Mouse (Mus musculus) kidney, postnatal 0 days (tissue): Measurements from ENCODE around the gene Hrasls5. TPM values are rescaled to one million over a fixed set of nuclear protein-coding genes. Genes with fewer than 3 reads are reported as not detected.

Experiments
- ATAC-seq: fragments of 200-750 bp; cut with Nextera tagmentation; replicated peaks from 2 replicates; pipeline ENCODE4 v1.8.0; 2017; ENCODE audit warnings: low read depth, moderate number of reproducible peaks, moderate TSS enrichment, moderate library complexity; ENCODE audit not compliant: low FRiP score
- DNase-seq: peaks from one replicate; pipeline ENCODE4 v3.0.0-alpha.2; 2016; ENCODE audit warnings: low spot score
- H3K27ac ChIP-seq: fragments of 300-500 bp; sonication (generic); 2 replicates; pipeline ENCODE4 v1.5.1; 2014; ENCODE audit warnings: mild to moderate bottlenecking
- H3K27me3 ChIP-seq: fragments of 300-500 bp; sonication (generic); 2 replicates; pipeline ENCODE4 v1.6.1; 2014; ENCODE audit warnings: low read length, mixed read lengths; ENCODE audit not compliant: insufficient read depth
- H3K36me3 ChIP-seq: fragments of 300-500 bp; sonication (generic); 2 replicates; pipeline ENCODE4 v1.6.1; 2014; ENCODE audit warnings: low read length, mixed read lengths; ENCODE audit not compliant: insufficient read depth
- H3K4me1 ChIP-seq: fragments of 300-500 bp; sonication (generic); replicated peaks from 2 replicates; pipeline ENCODE4 v1.6.1; 2014; ENCODE audit warnings: antibody characterized with exemption, low read length, mixed read lengths; ENCODE audit not compliant: insufficient read depth
- H3K4me2 ChIP-seq: fragments of 300-500 bp; sonication (generic); 2 replicates; pipeline ENCODE4 v1.6.1; 2014; ENCODE audit warnings: mild to moderate bottlenecking, low read length, moderate library complexity, mixed read lengths
- H3K4me3 ChIP-seq: fragments of 300-500 bp; sonication (generic); replicated peaks from 2 replicates; pipeline ENCODE4 v1.5.1; 2014; ENCODE audit warnings: low read depth, low read length
- H3K9ac ChIP-seq: fragments of 300-500 bp; sonication (generic); 2 replicates; pipeline ENCODE4 v1.6.1; 2014; ENCODE audit warnings: low read depth, low read length
- H3K9me3 ChIP-seq: fragments of 300-500 bp; sonication (generic); replicated peaks from 2 replicates; pipeline ENCODE4 v1.6.1; 2016; ENCODE audit warnings: low read length, inconsistent platforms, mixed read lengths
- CTCF ChIP-seq: IDR thresholded peaks from 2 replicates; pipeline ENCODE4 v1.5.1; 2016; ENCODE audit warnings: antibody characterized with exemption, low read depth, mild to moderate bottlenecking, moderate library complexity
- WGBS: fragments of 180-500 bp; shearing (Covaris S2); extraction: QIAGEN DNeasy Blood & Tissue Kit; methylation state at CpG from one replicate; pipeline ENCODE4 v1.1.7; 2014; 5-methylcytosine and 5-hydroxymethylcytosine counted together
- polyA plus RNA-seq: library from polyadenylated mRNA; unstranded; fragments of >200 nt; fragmentation: Nextera tagmentation; extraction: Ambion mirVana; gene quantifications from 2 replicates; pipeline ENCODE4 v1.2.1, GENCODE M21; 2015

The Hrasls5 gene
- polyA plus RNA-seq, 1 experiment from 2014 or later, result 0.36 TPM

DNA sequence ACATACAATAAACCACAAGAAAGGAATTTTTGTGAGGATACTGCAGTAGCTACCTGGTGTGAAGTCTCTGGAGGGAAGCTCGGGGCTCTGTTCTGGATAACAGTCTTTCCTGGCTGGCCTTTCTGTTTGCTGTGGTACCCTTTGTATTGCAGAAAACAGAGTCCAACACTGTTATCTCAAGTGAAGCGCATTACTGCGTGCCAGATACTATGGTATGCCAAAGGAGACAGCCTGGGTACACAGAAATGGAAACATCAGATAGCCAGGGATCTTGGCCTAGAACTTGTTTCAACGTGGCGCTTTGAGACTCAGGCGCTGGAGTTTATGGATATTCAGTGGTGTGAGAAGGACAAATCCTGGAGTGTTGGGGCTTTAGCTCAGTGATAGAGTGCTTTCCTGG, 26.6 kb upstream of the Hrasls5 start:
- no peak overlapping the region for H3K4me3 ChIP-seq
- no peak overlapping the region for H3K4me2 ChIP-seq
- no peak overlapping the region for H3K9ac ChIP-seq
- 93% methylated on average over 6 of the region's 6 CpGs for WGBS
- H3K36me3 ChIP-seq, result no peaks in the 10 kb centered on the region
- H3K27me3 ChIP-seq, result no peaks in the 10 kb centered on the region
- ATAC-seq, result no peak
- H3K9me3 ChIP-seq, result no peaks in the 10 kb centered on the region
- no peaks in the 10 kb centered on the region for H3K4me1 ChIP-seq
- no peak overlapping the region for H3K27ac ChIP-seq
- DNase-seq, result no peak
- no peak for TF ChIP-seq CTCF

- no peak for TF ChIP-seq CTCF
- H3K4me3 ChIP-seq, result no peak overlapping the region
- ATAC-seq (no peak), DNase-seq (no peak)
- H3K4me2 ChIP-seq, result no peak overlapping the region
- no peak overlapping the region for H3K9ac ChIP-seq
- no peaks in the 10 kb centered on the region for H3K36me3 ChIP-seq
- no peaks in the 10 kb centered on the region for H3K4me1 ChIP-seq
- no peak overlapping the region for H3K27ac ChIP-seq
- no peaks in the 10 kb centered on the region for H3K9me3 ChIP-seq
- no peaks in the 10 kb centered on the region for H3K27me3 ChIP-seq
Measured at GRCm38 (mm10) chr19:7590795-7591194, 21.5 kb upstream of the Hrasls5 start.

DNA sequence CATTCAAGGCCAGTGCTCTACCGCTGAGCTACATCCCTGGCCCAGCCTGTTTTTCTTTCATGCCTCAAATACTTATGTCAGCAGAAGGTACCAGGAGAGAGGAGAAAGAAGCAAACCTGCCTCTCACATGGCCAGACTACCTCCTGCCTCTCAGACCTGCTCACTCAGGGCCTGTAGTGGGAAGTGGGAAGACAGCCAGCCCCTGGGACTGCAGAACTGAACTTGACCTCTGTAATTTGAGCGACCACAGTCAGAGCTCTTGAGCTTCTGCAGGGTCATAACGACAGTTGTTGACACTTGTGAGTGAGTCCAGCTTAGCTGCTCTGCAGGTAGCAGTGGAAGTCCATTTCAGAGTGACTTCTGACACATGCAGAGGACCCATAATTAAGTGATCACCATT, 20.3 kb upstream of the Hrasls5 start:
- 34% methylated on average over 3 of the region's 3 CpGs for WGBS
- peak; percentile 21 for DNase-seq

GRCm38 (mm10) chr19:7595534-7595933, 16.8 kb upstream of the Hrasls5 start:
- peak; percentile 89 for DNase-seq

More for the DNA sequence above, 20.3 kb upstream of the Hrasls5 start:
- H3K27me3 ChIP-seq, result no peaks in the 10 kb centered on the region
- H3K4me2 ChIP-seq, result no peak overlapping the region
- no peaks in the 10 kb centered on the region for H3K36me3 ChIP-seq
- no peak overlapping the region for H3K9ac ChIP-seq
- TF ChIP-seq CTCF, result no peak
- no peak for ATAC-seq
- no peak overlapping the region for H3K27ac ChIP-seq
- no peaks in the 10 kb centered on the region for H3K9me3 ChIP-seq
- no peaks in the 10 kb centered on the region for H3K4me1 ChIP-seq
- H3K4me3 ChIP-seq, result no peak overlapping the region

GRCm38 (mm10) chr19:7598481-7598880, 13.9 kb upstream of the Hrasls5 start:
- H3K9ac ChIP-seq, result no peak overlapping the region
- H3K4me3 ChIP-seq, result no peak overlapping the region
- no peak for DNase-seq
- WGBS, result 37% methylated on average over 4 of the region's 4 CpGs
- TF ChIP-seq CTCF, result no peak
- H3K4me1 ChIP-seq, result no peaks in the 10 kb centered on the region
- no peaks in the 10 kb centered on the region for H3K27me3 ChIP-seq
- ATAC-seq, result no peak
- no peaks in the 10 kb centered on the region for H3K36me3 ChIP-seq
- H3K9me3 ChIP-seq, result no peaks in the 10 kb centered on the region
- H3K4me2 ChIP-seq, result no peak overlapping the region
- H3K27ac ChIP-seq, result no peak overlapping the region

More at GRCm38 (mm10) chr19:7595534-7595933, 16.8 kb upstream of the Hrasls5 start:
- Histone ChIP-seq H3K9ac (no peak overlapping the region), H3K27me3 (no peaks in the 10 kb centered on the region), H3K4me2 (no peak overlapping the region), H3K27ac (no peak overlapping the region), H3K9me3 (no peaks in the 10 kb centered on the region), H3K4me1 (no peaks in the 10 kb centered on the region), H3K36me3 (no peaks in the 10 kb centered on the region), H3K4me3 (no peak overlapping the region)
- WGBS, result 9% methylated on average over 2 of the region's 2 CpGs
- no peak for ATAC-seq
- peak; percentile 89 for TF ChIP-seq CTCF

DNA sequence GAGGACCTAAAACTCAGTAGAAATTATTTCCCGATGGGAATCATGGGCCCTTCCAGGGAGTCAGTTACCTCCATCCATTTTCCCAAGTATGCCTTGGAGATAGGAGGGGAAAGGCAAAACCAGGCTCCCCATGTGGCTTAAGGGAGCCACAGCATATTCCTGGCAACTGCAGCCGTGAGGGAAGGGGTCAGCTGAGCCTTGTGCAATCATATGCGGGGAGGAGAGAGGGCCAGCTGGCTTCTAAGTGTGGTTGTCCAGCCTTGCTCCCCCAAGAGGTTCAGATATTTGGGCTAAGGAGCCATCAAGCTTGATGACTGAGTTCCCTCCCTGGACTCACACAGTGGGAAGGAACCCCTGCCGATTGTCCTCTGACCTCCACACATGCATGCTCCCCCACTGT, 10.8 kb upstream of the Hrasls5 start:
- 84% methylated on average over 4 of the region's 4 CpGs for WGBS
- no peaks in the 10 kb centered on the region for H3K27me3 ChIP-seq
- no peak overlapping the region for H3K27ac ChIP-seq
- no peak for DNase-seq
- no peak for ATAC-seq
- H3K4me3 ChIP-seq, result no peak overlapping the region
- no peak overlapping the region for H3K9ac ChIP-seq
- H3K9me3 ChIP-seq, result no peaks in the 10 kb centered on the region
- no peak for TF ChIP-seq CTCF
- no peaks in the 10 kb centered on the region for H3K4me1 ChIP-seq
- H3K36me3 ChIP-seq, result no peaks in the 10 kb centered on the region
- H3K4me2 ChIP-seq, result no peak overlapping the region

DNA sequence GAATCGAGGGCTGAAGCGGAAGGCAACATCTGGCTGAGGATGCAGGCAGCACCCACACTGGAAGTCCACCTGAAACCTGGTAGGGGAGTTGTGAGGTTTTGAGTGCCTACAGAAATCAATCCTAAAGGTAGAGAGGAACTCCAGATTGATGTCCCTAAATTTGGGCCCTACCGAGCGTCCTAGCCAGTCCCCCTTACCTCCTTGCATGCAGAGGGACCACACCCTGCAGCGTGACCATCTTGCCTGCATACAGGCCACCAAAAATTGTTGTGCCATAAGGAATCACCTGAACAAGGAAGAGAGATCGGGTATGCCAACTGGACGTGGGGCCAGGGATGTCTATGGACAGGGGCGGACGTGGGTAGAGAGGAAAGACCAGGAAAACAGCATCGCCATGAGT, 8.2 kb upstream of the Hrasls5 start:
- TF ChIP-seq CTCF, result no peak
- 95% methylated on average over 10 of the region's 10 CpGs for WGBS
- Histone ChIP-seq H3K27me3 (no peaks in the 10 kb centered on the region), H3K9me3 (no peaks in the 10 kb centered on the region), H3K4me1 (0 out of 2 replicates have a peak, but pooled peaks cover 3% of the 10 kb centered on the region), H3K4me2 (no peak overlapping the region), H3K36me3 (no peaks in the 10 kb centered on the region), H3K27ac (no peak overlapping the region), H3K9ac (no peak overlapping the region), H3K4me3 (no peak overlapping the region)
- ATAC-seq (no peak), DNase-seq (no peak)
